Mouse (Mus musculus): ENCODE measurements around the gene Aff1.

- TF ChIP-seq CTCF (IDR thresholded peaks at IDR 0.05; ENCODE audit: low read depth) (no peak), EP300 (IDR thresholded peaks at IDR 0.05; ENCODE audit: low read depth) (no peak)
Observed at GRCm38 (mm10) chr5:103698577-103698976, 6.4 kb downstream of the Aff1 start.
